Mouse (Mus musculus): Measurements from ENCODE around the gene Acvr2a. TPM values are rescaled to one million over a fixed set of nuclear protein-coding genes. Genes with fewer than 3 reads are reported as not detected.

The Acvr2a gene
- polyA plus RNA-seq, 1 experiment from 2014 or later: 12.9 TPM

GRCm38 (mm10) chr2:48815039-48815590 lies 1.2 kb downstream of the Acvr2a start:
- Histone ChIP-seq H3K27ac (ENCODE audit: low read length) (peak overlapping the region; percentile 97; the same call in 1 of the 2 replicates), H3K36me3 (ENCODE audit: insufficient read depth, low read length) (no peaks in the 10 kb centered on the region), H3K4me3 (ENCODE audit: low read length) (peak overlapping the region; percentile 94), H3K9me3 (ENCODE audit: low read length) (no peaks in the 10 kb centered on the region), H3K9ac (replicated peaks; ENCODE audit: low read length) (peak overlapping the region; percentile 94), H3K4me1 (ENCODE audit: insufficient read depth, low read length) (peaks cover 16% of the 10 kb centered on the region), H3K4me2 (replicated peaks; ENCODE audit: low read depth, low read length) (peak overlapping the region; percentile 59), H3K27me3 (ENCODE audit: insufficient read depth, low read length) (no peaks in the 10 kb centered on the region)
- no peak for ATAC-seq (ENCODE audit: low FRiP score, low TSS enrichment)
- WGBS: 2% methylated on average over 15 of the region's 15 CpGs

- no peaks in the 10 kb centered on the region for H3K27me3 ChIP-seq (ENCODE audit: insufficient read depth, low read length)
- H3K27ac ChIP-seq (ENCODE audit: low read length): no peak overlapping the region
- H3K36me3 ChIP-seq (ENCODE audit: insufficient read depth, low read length): no peaks in the 10 kb centered on the region
- peaks cover 16% of the 10 kb centered on the region for H3K4me1 ChIP-seq (ENCODE audit: insufficient read depth, low read length)
- H3K4me3 ChIP-seq (ENCODE audit: low read length): peak overlapping the region; percentile 94
- H3K9ac ChIP-seq (replicated peaks; ENCODE audit: low read length): peak overlapping the region; percentile 62
- H3K4me2 ChIP-seq (replicated peaks; ENCODE audit: low read depth, low read length): peak overlapping the region; percentile 59
- no peak for ATAC-seq (ENCODE audit: low FRiP score, low TSS enrichment)
- 17% methylated on average over 9 of the region's 9 CpGs for whole genome bisulfite sequencing
- no peaks in the 10 kb centered on the region for H3K9me3 ChIP-seq (ENCODE audit: low read length)
Measured at GRCm38 (mm10) chr2:48816141-48817028, 2.5 kb downstream of the Acvr2a start.

- no peak for ATAC-seq (ENCODE audit: low FRiP score, low TSS enrichment)
- Histone ChIP-seq H3K4me2 (replicated peaks; ENCODE audit: low read depth, low read length) (no peak overlapping the region), H3K4me1 (ENCODE audit: insufficient read depth, low read length) (0 out of 2 replicates have a peak, but pooled peaks cover 3% of the 10 kb centered on the region), H3K27ac (ENCODE audit: low read length) (no peak overlapping the region), H3K9me3 (ENCODE audit: low read length) (no peaks in the 10 kb centered on the region), H3K4me3 (ENCODE audit: low read length) (no peak overlapping the region), H3K36me3 (ENCODE audit: insufficient read depth, low read length) (no peaks in the 10 kb centered on the region), H3K27me3 (ENCODE audit: insufficient read depth, low read length) (no peaks in the 10 kb centered on the region), H3K9ac (replicated peaks; ENCODE audit: low read length) (no peak overlapping the region)
- WGBS: 87% methylated on average over 2 of the region's 2 CpGs
Measured at GRCm38 (mm10) chr2:48825878-48826277, 12.0 kb downstream of the Acvr2a start.

- no peaks in the 10 kb centered on the region for H3K9me3 ChIP-seq (ENCODE audit: low read length)
- no peak for ATAC-seq (ENCODE audit: low FRiP score, low TSS enrichment)
Measured at GRCm38 (mm10) chr2:48826380-48826779, 12.5 kb downstream of the Acvr2a start.

GRCm38 (mm10) chr2:48830492-48830891 lies 16.6 kb downstream of the Acvr2a start:
- H3K4me2 ChIP-seq (replicated peaks; ENCODE audit: low read depth, low read length): no peak overlapping the region
- H3K4me1 ChIP-seq (ENCODE audit: insufficient read depth, low read length): peaks cover 9% of the 10 kb centered on the region
- no peak overlapping the region for H3K4me3 ChIP-seq (ENCODE audit: low read length)
- no peaks in the 10 kb centered on the region for H3K27me3 ChIP-seq (ENCODE audit: insufficient read depth, low read length)
- no peak for ATAC-seq (ENCODE audit: low FRiP score, low TSS enrichment)
- no peak overlapping the region for H3K27ac ChIP-seq (ENCODE audit: low read length)
- H3K9ac ChIP-seq (replicated peaks; ENCODE audit: low read length): no peak overlapping the region
- H3K36me3 ChIP-seq (ENCODE audit: insufficient read depth, low read length): no peaks in the 10 kb centered on the region
- 88% methylated on average over 2 of the region's 2 CpGs for WGBS
- H3K9me3 ChIP-seq (ENCODE audit: low read length): no peaks in the 10 kb centered on the region

More at GRCm38 (mm10) chr2:48826380-48826779, 12.5 kb downstream of the Acvr2a start:
- Histone ChIP-seq H3K27ac (ENCODE audit: low read length) (no peak overlapping the region), H3K27me3 (ENCODE audit: insufficient read depth, low read length) (no peaks in the 10 kb centered on the region), H3K4me2 (replicated peaks; ENCODE audit: low read depth, low read length) (no peak overlapping the region), H3K9ac (replicated peaks; ENCODE audit: low read length) (no peak overlapping the region), H3K4me3 (ENCODE audit: low read length) (no peak overlapping the region), H3K4me1 (ENCODE audit: insufficient read depth, low read length) (0 out of 2 replicates have a peak, but pooled peaks cover 3% of the 10 kb centered on the region), H3K36me3 (ENCODE audit: insufficient read depth, low read length) (no peaks in the 10 kb centered on the region)

- Histone ChIP-seq H3K27ac (ENCODE audit: low read length) (no peak overlapping the region), H3K36me3 (ENCODE audit: insufficient read depth, low read length) (no peaks in the 10 kb centered on the region), H3K4me1 (ENCODE audit: insufficient read depth, low read length) (peaks cover 6% of the 10 kb centered on the region), H3K9me3 (ENCODE audit: low read length) (no peaks in the 10 kb centered on the region), H3K4me2 (replicated peaks; ENCODE audit: low read depth, low read length) (no peak overlapping the region), H3K27me3 (ENCODE audit: insufficient read depth, low read length) (no peaks in the 10 kb centered on the region), H3K4me3 (ENCODE audit: low read length) (no peak overlapping the region), H3K9ac (replicated peaks; ENCODE audit: low read length) (no peak overlapping the region)
- WGBS: 88% methylated on average over 5 of the region's 5 CpGs
- no peak for ATAC-seq (ENCODE audit: low FRiP score, low TSS enrichment)
Measured at GRCm38 (mm10) chr2:48832305-48832704, 18.4 kb downstream of the Acvr2a start.

GRCm38 (mm10) chr2:48833884-48834450 lies 20.1 kb downstream of the Acvr2a start:
- Histone ChIP-seq H3K9me3 (ENCODE audit: low read length) (no peaks in the 10 kb centered on the region), H3K27ac (ENCODE audit: low read length) (no peak overlapping the region), H3K4me3 (ENCODE audit: low read length) (no peak overlapping the region), H3K27me3 (ENCODE audit: insufficient read depth, low read length) (no peaks in the 10 kb centered on the region), H3K4me1 (ENCODE audit: insufficient read depth, low read length) (peaks cover 6% of the 10 kb centered on the region), H3K36me3 (ENCODE audit: insufficient read depth, low read length) (no peaks in the 10 kb centered on the region), H3K9ac (replicated peaks; ENCODE audit: low read length) (no peak overlapping the region), H3K4me2 (replicated peaks; ENCODE audit: low read depth, low read length) (no peak overlapping the region)
- 59% methylated on average over 3 of the region's 3 CpGs for WGBS
- ATAC-seq (ENCODE audit: low FRiP score, low TSS enrichment): no peak

- Histone ChIP-seq H3K9me3 (ENCODE audit: low read length) (no peaks in the 10 kb centered on the region), H3K9ac (replicated peaks; ENCODE audit: low read length) (no peak overlapping the region), H3K4me2 (replicated peaks; ENCODE audit: low read depth, low read length) (no peak overlapping the region), H3K27me3 (ENCODE audit: insufficient read depth, low read length) (no peaks in the 10 kb centered on the region), H3K27ac (ENCODE audit: low read length) (no peak overlapping the region), H3K4me1 (ENCODE audit: insufficient read depth, low read length) (no peaks in the 10 kb centered on the region), H3K36me3 (ENCODE audit: insufficient read depth, low read length) (no peaks in the 10 kb centered on the region), H3K4me3 (ENCODE audit: low read length) (no peak overlapping the region)
- WGBS: 79% methylated on average over 3 of the region's 3 CpGs
- no peak for ATAC-seq (ENCODE audit: low FRiP score, low TSS enrichment)
Measured at GRCm38 (mm10) chr2:48841611-48842470, 27.9 kb downstream of the Acvr2a start.

GRCm38 (mm10) chr2:48846689-48847398 lies 32.9 kb downstream of the Acvr2a start:
- Histone ChIP-seq H3K4me1 (ENCODE audit: insufficient read depth, low read length) (no peaks in the 10 kb centered on the region), H3K9me3 (ENCODE audit: low read length) (no peaks in the 10 kb centered on the region), H3K36me3 (ENCODE audit: insufficient read depth, low read length) (no peaks in the 10 kb centered on the region), H3K27me3 (ENCODE audit: insufficient read depth, low read length) (no peaks in the 10 kb centered on the region), H3K9ac (replicated peaks; ENCODE audit: low read length) (no peak overlapping the region), H3K27ac (ENCODE audit: low read length) (no peak overlapping the region), H3K4me2 (replicated peaks; ENCODE audit: low read depth, low read length) (no peak overlapping the region), H3K4me3 (ENCODE audit: low read length) (no peak overlapping the region)
- ATAC-seq (ENCODE audit: low FRiP score, low TSS enrichment): no peak
- WGBS: 44% methylated on average over 2 of the region's 2 CpGs

Data from kidney, embryonic 16.5 days (tissue).